Mouse (Mus musculus): Measurements from ENCODE around the gene St6galnac3.

DNA sequence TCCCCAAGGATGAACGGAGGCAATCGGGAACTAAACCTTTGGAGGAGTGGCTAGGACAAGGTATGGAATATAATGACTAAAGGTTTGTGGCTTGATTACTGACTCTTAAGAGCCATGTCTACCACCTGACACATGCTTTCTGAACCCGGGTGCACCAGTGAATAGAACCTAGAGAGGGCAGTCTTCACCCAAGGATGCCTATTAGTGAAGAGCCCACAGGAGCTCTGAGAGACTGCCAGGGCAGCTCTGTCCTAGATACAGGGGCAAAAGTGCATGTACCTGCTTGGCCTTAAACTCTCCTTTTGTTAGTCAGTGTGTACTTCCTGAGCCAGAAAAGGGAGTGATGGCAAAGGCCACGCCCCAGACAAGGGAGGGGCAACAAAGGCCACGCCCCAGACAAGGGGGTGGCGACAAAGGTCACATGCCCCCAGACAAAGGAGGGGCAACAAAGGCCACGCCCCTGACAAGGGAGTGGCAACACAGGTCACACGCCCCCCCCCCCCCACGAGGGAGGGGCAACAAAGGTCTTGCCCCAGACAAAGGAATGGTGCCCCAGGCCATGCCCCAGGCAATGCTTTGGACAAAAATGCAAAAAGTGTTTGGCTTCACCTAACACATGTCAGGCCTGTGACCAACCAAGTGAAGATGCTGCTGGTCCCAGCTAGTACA, 376.0 kb downstream of the St6galnac3 start:
- TF ChIP-seq CTCF (IDR thresholded peaks at IDR 0.05; ENCODE audit: low read depth): peak; percentile 33; the same call in 1 of the 2 replicates
- no peak for TF ChIP-seq EP300 (optimal IDR thresholded peaks at IDR 0.05)
